Mouse (Mus musculus): ENCODE results near the gene Hes1.

DNA sequence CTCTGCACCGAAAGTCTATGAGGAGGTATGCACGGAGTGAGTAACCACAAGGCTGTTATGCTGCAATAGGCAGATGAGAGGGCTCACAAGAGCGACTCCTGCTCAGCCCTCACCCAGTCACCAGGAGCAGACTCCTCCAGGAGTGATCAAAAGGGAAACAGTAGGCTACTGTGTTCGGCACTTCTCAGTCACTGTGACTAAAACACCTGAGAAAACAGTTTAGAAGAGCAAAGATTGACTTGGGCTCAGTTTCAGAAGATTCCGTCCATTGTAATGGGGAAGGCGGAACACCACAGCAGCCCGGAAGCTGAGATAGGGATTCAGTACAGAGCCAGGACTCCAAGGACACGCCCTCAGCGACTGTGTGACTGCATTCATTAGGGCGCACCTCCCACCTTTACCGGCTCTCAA lies 16.8 kb upstream of the Hes1 start:
- no peak for TF ChIP-seq POLR2A (IDR thresholded peaks at IDR 0.05; ENCODE audit: control insufficient read depth, low read depth, low read length)
- TF ChIP-seq CTCF (IDR thresholded peaks at IDR 0.05; ENCODE audit: control insufficient read depth, insufficient read depth, insufficient replicate concordance, low read depth, low read length) = no peak

All from testis, adult 2 months (tissue).